In the genomic region with DNA sequence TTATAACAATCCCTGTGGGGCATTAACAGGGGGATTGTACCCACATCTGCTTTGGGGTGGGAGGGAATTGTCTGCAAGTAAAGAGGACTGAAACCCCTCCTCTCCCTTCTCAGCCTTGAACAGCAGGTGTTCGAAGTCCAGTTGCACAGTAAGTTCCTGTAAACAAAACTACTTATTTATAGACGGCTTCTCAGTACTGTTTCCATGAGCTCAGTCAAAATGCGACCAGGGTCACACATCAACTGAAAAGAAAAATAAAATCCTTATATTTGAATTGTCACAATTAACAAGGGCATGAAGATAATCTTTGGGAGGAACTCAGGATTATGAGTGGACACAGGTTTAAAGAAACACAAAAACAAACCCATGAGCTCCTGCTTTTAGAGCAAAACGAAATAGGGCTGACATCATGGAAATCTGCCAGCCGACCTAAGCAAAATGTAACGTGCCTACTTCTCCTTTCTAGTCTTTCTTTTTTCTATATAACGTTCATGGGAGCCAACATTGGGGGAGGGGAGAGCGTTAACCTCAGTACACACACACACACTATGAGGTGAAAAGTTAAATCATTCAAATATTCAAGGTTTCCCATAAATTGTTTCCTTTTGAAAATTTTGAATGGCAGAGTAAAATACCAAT, we compare ENCODE assay signal across 16 mouse cellular contexts.
A peak's percentile ranks its signal among the peaks of the same experiment; 100 is the strongest.
DNase-seq lines count a peak whose midpoint lies in the region; ATAC-seq and TF ChIP-seq lines count a peak whose summit lies in the region.
"Had no signal": no experiment of that assay in that cellular context is flagged by ENCODE, and none has a peak within 500 bp of the region (broad histone marks: within the 10 kb centered on the region; RNA-seq: fewer than 3 reads in every experiment).

No protein-coding gene starts in this region.

- H3K27me3 ChIP-seq in limb, embryonic 14.5 days (ENCODE audit: control insufficient read depth, insufficient read depth, low read length): no peaks in the 10 kb centered on the region
- no peaks in the 10 kb centered on the region for H3K27me3 ChIP-seq in limb, embryonic 10.5 days (ENCODE audit: low read depth, poor library complexity, severe bottlenecking)
- H3K27me3 ChIP-seq: embryonic facial prominence, embryonic 12.5 days; heart, embryonic 15.5 days; limb, embryonic 12.5 days; midbrain, embryonic 12.5 days; neural tube, embryonic 13.5 days had no signal

- H3K36me3 ChIP-seq in limb, embryonic 14.5 days (ENCODE audit: control insufficient read depth, insufficient read depth, low read length): no peaks in the 10 kb centered on the region
- no peaks in the 10 kb centered on the region for H3K36me3 ChIP-seq in limb, embryonic 10.5 days
- H3K36me3 ChIP-seq: embryonic facial prominence, embryonic 12.5 days; heart, embryonic 15.5 days; limb, embryonic 12.5 days; midbrain, embryonic 12.5 days; neural tube, embryonic 13.5 days had no signal

- no peak overlapping the region for H3K9ac ChIP-seq in limb, embryonic 14.5 days (ENCODE audit: low read depth, low read length, severe bottlenecking)
- H3K9ac ChIP-seq: embryonic facial prominence, embryonic 12.5 days; heart, embryonic 15.5 days; limb, embryonic 12.5 days; midbrain, embryonic 12.5 days; neural tube, embryonic 13.5 days had no signal

- no peak for ATAC-seq in limb, embryonic 14.5 days (ENCODE audit: low FRiP score, low read depth)
- ATAC-seq: forebrain, embryonic 14.5 days had no signal

- no peak for TF ChIP-seq POLR2A in limb, embryonic 14.5 days (IDR thresholded peaks at IDR 0.05; ENCODE audit: borderline replicate concordance, extremely low read depth, insufficient read depth, insufficient read length)
- TF ChIP-seq POLR2A in brain, embryonic 14.5 days (IDR thresholded peaks at IDR 0.05; ENCODE audit: borderline replicate concordance, extremely low read depth, insufficient read depth, insufficient read length, poor library complexity, severe bottlenecking): no peak

- DNase-seq in gastrocnemius, adult 2 months: peak; percentile 25
- no peak for DNase-seq in gastrocnemius, postnatal 25 days
- DNase-seq in limb, embryonic 14.5 days (ENCODE audit: low spot score): peak; percentile 14
- no peak for DNase-seq in limb, embryonic 10.5 days (ENCODE audit: low spot score)
- DNase-seq in brain, embryonic 14.5 days (ENCODE audit: low read depth): peak; percentile 4
- peak; percentile 36 for DNase-seq in skeletal muscle tissue, adult 2 months (ENCODE audit: low read depth, low spot score)
- no peak for DNase-seq in adipocyte (ENCODE audit: low spot score)
- no peak for DNase-seq in thymus, postnatal 36 days
- DNase-seq: adrenal gland, postnatal 14 days; cerebellum, adult 8-10 months had no signal

- no peaks in the 10 kb centered on the region for H3K4me1 ChIP-seq in limb, embryonic 14.5 days (ENCODE audit: control insufficient read depth, insufficient read depth, low read length)
- H3K4me1 ChIP-seq in limb, embryonic 10.5 days: no peaks in the 10 kb centered on the region
- H3K4me1 ChIP-seq: embryonic facial prominence, embryonic 12.5 days; heart, embryonic 15.5 days; midbrain, embryonic 12.5 days; neural tube, embryonic 13.5 days had no signal

- no peak for TF ChIP-seq CTCF in gastrocnemius, adult 2 months (IDR thresholded peaks at IDR 0.05)
- TF ChIP-seq CTCF in brain, embryonic 14.5 days (IDR thresholded peaks at IDR 0.05; ENCODE audit: borderline replicate concordance, extremely low read depth, insufficient read depth, insufficient read length): no peak

- H3K4me3 ChIP-seq in gastrocnemius, adult 2 months: no peak overlapping the region
- no peak overlapping the region for H3K4me3 ChIP-seq in limb, embryonic 14.5 days (replicated peaks; ENCODE audit: low read length)
- H3K4me3 ChIP-seq in limb, embryonic 10.5 days: no peak overlapping the region
- H3K4me3 ChIP-seq: embryonic facial prominence, embryonic 12.5 days; heart, embryonic 15.5 days; limb, embryonic 12.5 days; midbrain, embryonic 12.5 days; neural tube, embryonic 13.5 days had no signal

- intact Hi-C loops in gastrocnemius, adult 2 months (cut with DNase I): loop anchor here (10.0 kb wide), 1 partner anchor 419 kb away; no protein-coding TSS in a partner anchor

- H3K4me2 ChIP-seq in limb, embryonic 14.5 days (replicated peaks; ENCODE audit: low read depth, low read length, severe bottlenecking): no peak overlapping the region
- H3K4me2 ChIP-seq: embryonic facial prominence, embryonic 12.5 days; heart, embryonic 15.5 days; limb, embryonic 12.5 days; midbrain, embryonic 12.5 days; neural tube, embryonic 13.5 days had no signal

- H3K27ac ChIP-seq in gastrocnemius, adult 2 months: peak overlapping the region; percentile 76
- no peak overlapping the region for H3K27ac ChIP-seq in limb, embryonic 14.5 days (replicated peaks; ENCODE audit: low read depth, low read length)
- no peak overlapping the region for H3K27ac ChIP-seq in limb, embryonic 10.5 days
- H3K27ac ChIP-seq: embryonic facial prominence, embryonic 12.5 days; heart, embryonic 15.5 days; limb, embryonic 12.5 days; midbrain, embryonic 12.5 days; neural tube, embryonic 13.5 days had no signal

- no peaks in the 10 kb centered on the region for H3K9me3 ChIP-seq in limb, embryonic 14.5 days (ENCODE audit: control insufficient read depth, low read length)
- no peaks in the 10 kb centered on the region for H3K9me3 ChIP-seq in limb, embryonic 10.5 days (replicated peaks)
- H3K9me3 ChIP-seq: embryonic facial prominence, embryonic 12.5 days; heart, embryonic 15.5 days; limb, embryonic 12.5 days; midbrain, embryonic 12.5 days; neural tube, embryonic 13.5 days had no signal

- WGBS in limb, embryonic 14.5 days: 52% methylated on average over 8 of the region's 8 CpGs
- WGBS in limb, embryonic 10.5 days: 87% methylated on average over 8 of the region's 8 CpGs

Comparison
In these comparisons a context has a peak if more than half of its experiments do, and no peak if none do; other contexts are left out.
1. DNase-seq: peak in gastrocnemius, adult 2 months (single experiment), limb, embryonic 14.5 days (single experiment), brain, embryonic 14.5 days (single experiment) and skeletal muscle tissue, adult 2 months (single experiment); none in gastrocnemius, postnatal 25 days (single experiment), limb, embryonic 10.5 days (single experiment), adipocyte (single experiment) and thymus, postnatal 36 days (0 of 2).